Mouse (Mus musculus): ENCODE measurements at regions not wholly inside any gene's neighbourhood (a gene's known extent, or its start where the extent isn't known, plus 50 kb on each side); places are given as distances from the start of the nearest gene placed in this dataset.

- POLR2A ChIA-PET = interaction anchor here in 3 of 4 experiments (0.5 to 3.3 kb wide), 9 partner anchors 7 to 142 kb away, joined by 3 to 20 read pairs (median 3); partner anchors contain the start of gene Fam43a (in 1 of the 3)
- CTCF ChIA-PET = interaction anchor here in 1 of 4 experiments (0.7 kb wide), 1 partner anchor 146 kb away, joined by 3 read pairs; no protein-coding TSS in a partner anchor
Observed at GRCm38 (mm10) chr16:30742474-30742873, 143.0 kb downstream of the Fam43a start.

DNA sequence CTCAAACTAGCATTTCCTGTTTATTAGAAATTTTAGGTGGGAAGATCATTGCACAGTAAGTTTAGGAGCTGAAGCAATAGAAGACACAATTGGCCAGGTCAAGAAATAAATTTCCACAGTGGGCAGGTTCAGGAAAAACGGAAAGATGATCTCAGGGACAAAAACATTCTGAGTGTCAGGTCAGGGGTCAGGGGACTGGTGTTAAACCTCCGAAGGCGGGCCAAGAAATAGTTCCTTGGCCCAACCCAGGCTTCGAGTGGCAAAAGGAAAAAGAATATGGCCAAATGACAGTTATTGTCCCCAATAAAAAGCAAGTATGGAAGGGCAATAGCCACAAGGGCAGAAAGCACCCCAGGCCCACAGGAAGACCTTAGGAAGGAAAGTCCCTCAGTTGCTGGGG lies 144.0 kb downstream of the Fam43a start:
- POLR2A ChIA-PET = interaction anchor here in 3 of 4 experiments (0.9 to 4.4 kb wide), 7 partner anchors 7 to 143 kb away, joined by 3 to 26 read pairs (median 5); partner anchors contain the start of gene Fam43a (in 1 of the 3)
- CTCF ChIA-PET = interaction anchor here in 1 of 4 experiments (1.1 kb wide), 1 partner anchor 8 kb away, joined by 4 read pairs; no protein-coding TSS in a partner anchor

- ChIA-PET POLR2A (interaction anchor here in 3 of 4 experiments (0.6 to 4.4 kb wide), 13 partner anchors 8 to 572 kb away, joined by 3 to 26 read pairs (median 4); partner anchors contain the start of gene Fam43a (in 1 of the 3)), CTCF (interaction anchor here in 1 of 4 experiments (1.1 kb wide), 1 partner anchor 9 kb away, joined by 4 read pairs; no protein-coding TSS in a partner anchor)
Observed at GRCm38 (mm10) chr16:30744237-30744636, 144.7 kb downstream of the Fam43a start.

DNA sequence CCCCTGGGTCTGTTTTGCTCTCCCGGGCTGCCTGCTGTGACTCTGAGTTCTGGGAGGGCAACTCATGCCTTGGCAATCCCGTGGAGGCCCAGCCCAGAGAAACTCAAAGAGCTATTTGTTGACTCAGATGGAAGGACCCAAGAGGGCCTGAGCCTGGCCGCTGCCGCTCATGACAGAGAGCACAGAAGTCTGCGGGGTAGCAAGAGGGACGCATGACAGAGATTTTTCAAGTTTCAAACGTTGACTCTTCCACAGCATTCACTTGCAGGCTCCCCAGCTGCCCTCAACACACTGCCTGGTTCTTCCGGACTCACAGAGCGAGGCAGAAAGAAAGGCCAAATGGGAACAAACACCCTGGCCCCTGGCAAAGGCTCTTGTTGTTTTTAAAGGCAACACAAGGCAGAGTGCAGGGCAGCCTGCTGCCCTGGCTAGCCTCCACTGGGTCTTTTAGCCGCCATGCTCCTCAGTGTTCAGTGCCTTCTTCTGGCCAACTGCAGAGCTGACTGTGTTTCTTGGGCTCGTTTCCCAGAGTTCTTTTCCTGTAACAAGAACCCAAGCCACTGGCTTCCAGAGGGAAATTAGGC lies 146.2 kb downstream of the Fam43a start:
- POLR2A ChIA-PET = interaction anchor here in 3 of 4 experiments (0.8 to 4.4 kb wide), 13 partner anchors 9 to 187 kb away, joined by 3 to 26 read pairs (median 3); partner anchors contain the start of gene Fam43a (in 1 of the 3)

DNA sequence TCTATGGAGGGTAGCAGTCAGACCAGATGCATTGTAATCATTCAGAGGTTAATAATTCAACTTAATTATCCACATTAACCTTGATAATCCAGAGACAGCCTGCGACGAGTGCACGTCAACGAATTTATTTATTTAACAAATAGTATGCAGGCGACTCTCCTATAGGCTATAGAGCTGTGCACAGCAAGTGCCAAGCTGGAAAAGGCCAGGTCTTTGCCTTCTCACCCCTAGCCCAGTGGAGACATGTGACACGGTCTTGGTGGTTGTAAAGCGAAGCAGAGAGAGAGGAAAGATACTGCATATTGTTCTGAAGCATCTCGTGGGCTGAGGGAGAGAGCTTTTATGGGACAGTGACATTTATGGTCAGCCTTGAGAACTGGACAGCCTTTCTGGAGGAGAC lies 146.7 kb downstream of the Fam43a start:
- ChIA-PET CTCF (no interaction called here), POLR2A (interaction anchor here in 3 of 4 experiments (0.7 to 4.4 kb wide), 9 partner anchors 10 to 147 kb away, joined by 3 to 26 read pairs (median 3); partner anchors contain the start of gene Fam43a (in 1 of the 3))

More for the DNA sequence above, 146.2 kb downstream of the Fam43a start:
- CTCF ChIA-PET = interaction anchor here in 1 of 4 experiments (0.7 kb wide), 1 partner anchor 75 kb away, joined by 3 read pairs; no protein-coding TSS in a partner anchor

DNA sequence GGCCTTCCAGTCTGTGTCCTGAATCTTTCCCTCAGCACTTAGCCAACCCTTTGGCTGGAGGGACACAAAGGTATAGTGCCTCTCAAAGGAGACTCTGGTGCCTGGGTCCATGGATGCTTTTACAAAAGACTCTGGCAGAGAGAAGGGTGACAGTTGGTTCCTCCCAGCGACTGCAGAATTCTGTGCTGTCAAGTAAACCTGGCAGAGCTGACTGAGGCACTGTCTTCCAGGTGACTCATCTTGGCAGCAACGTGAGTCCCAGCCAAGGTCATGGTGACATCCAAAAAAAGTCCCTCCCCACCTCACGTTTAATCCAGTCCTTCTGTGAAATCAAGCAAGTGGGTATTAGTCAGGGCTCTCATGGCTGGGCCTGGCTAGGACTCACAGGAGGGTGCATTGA lies 150.3 kb downstream of the Fam43a start:
- POLR2A ChIA-PET = interaction anchor here in 1 of 4 experiments (0.8 to 1.1 kb wide), 2 partner anchors 13 to 25 kb away, joined by 3 to 4 read pairs; no protein-coding TSS in a partner anchor
- CTCF ChIA-PET = interaction anchor here in 1 of 4 experiments (0.6 to 0.7 kb wide), 2 partner anchors 11 to 331 kb away, joined by 3 to 4 read pairs; no protein-coding TSS in a partner anchor

DNA sequence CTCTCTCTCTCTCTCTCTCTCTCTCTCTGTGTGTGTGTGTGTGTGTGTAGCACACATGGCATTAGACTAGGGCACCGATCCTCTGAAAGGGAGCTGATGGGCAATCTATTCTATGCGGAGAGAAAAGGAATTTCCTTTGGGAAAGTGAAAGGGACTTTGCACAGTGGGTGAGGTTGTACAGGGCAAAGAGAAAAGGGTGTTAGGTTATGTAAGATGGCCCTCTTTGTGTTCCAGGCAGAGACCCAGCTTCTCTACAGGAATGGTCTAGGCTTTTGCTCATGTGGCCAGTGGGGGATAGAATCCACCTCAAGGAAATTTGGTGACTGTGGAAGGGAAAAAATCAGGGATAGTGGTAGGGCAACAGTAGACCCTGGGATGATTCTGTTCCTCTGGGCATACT lies 156.2 kb downstream of the Fam43a start:
- ChIA-PET POLR2A (interaction anchor here in 1 of 4 experiments (0.7 to 2.3 kb wide), 2 partner anchors 13 to 82 kb away, joined by 5 read pairs; no protein-coding TSS in a partner anchor), CTCF (no interaction called here)

GRCm38 (mm10) chr16:30756678-30757077 lies 157.2 kb downstream of the Fam43a start:
- ChIA-PET CTCF (interaction anchor here in 1 of 4 experiments (0.6 kb wide), 1 partner anchor 22 kb away, joined by 5 read pairs; no protein-coding TSS in a partner anchor), POLR2A (interaction anchor here in 3 of 4 experiments (0.6 to 3.1 kb wide), 4 partner anchors 12 to 81 kb away, joined by 3 to 11 read pairs (median 4); no protein-coding TSS in a partner anchor)

DNA sequence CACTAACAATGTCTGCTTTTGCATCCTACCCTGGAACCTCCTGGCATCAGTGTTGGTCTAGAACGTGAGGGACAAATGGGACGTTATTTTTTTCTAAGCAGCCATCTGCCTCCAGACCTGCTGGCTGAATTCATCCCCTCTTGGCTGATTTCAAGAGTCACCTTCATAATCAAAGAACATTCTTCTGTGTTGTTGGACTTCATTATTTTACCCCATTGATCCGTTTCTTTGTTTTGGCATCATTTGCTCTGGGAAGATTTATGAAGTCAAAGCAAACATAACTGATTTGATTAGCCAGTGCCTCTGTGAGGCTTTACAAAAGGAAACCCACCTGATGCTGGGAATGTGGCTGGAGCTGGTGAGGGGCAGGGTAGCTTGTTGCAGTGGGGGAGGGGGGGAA lies 158.0 kb downstream of the Fam43a start:
- CTCF ChIA-PET = interaction anchor here in 1 of 4 experiments (0.6 kb wide), 1 partner anchor 42 kb away, joined by 4 read pairs; no protein-coding TSS in a partner anchor

DNA sequence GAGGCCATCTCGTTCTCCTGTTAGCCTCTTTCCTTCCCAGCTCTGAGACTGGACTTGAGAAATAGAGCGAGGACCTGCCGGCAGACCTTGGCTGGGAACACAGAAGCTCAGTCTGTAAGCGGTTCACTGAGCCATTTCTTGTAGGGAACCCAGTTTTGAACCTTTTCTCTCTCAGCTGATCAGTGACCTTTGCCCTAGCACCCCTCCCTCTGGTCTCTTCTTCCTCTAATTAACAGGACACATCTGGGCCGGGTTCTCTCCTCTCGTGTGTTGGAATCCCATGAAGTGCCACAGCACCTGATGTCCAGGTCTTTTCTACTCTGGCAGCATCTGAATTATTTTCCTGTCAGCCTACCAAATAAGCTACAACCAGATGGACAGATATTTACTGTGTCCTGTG lies 158.5 kb downstream of the Fam43a start:
- CTCF ChIA-PET = no interaction called here
- POLR2A ChIA-PET = interaction anchor here in 3 of 4 experiments (0.6 to 3.1 kb wide), 10 partner anchors 8 to 250 kb away, joined by 3 to 11 read pairs (median 4); no protein-coding TSS in a partner anchor

More for the DNA sequence above, 158.0 kb downstream of the Fam43a start:
- POLR2A ChIA-PET = interaction anchor here in 3 of 4 experiments (0.6 to 3.1 kb wide), 10 partner anchors 9 to 250 kb away, joined by 3 to 11 read pairs (median 4); no protein-coding TSS in a partner anchor

DNA sequence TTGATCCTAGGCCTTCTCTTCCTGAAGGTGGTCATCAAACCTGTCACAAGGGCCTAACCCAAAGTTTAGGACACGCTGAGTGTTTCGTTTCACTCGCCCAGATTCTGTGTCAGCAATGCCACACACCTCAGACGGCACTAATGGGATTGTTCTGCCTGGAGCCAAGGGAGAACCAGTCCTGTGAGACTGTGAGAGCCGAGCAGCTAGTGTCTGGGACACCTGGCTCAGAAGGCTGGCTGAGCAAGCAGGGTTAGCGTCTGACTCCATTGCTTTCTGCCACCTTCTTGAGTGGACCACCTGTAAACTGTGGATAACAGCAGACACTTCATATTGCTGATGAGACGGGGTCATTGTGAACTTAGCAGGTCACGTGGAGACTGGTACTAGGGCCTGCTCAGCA lies 160.0 kb downstream of the Fam43a start:
- ChIA-PET CTCF (interaction anchor here in 1 of 4 experiments (1.2 kb wide), 1 partner anchor 17 kb away, joined by 3 read pairs; no protein-coding TSS in a partner anchor), POLR2A (interaction anchor here (0.6 to 3.0 kb wide), 9 partner anchors 13 to 160 kb away, joined by 3 to 14 read pairs (median 4); partner anchors contain the start of gene Fam43a (in 1 of the 4))

- ChIA-PET POLR2A (interaction anchor here in 3 of 4 experiments (0.5 to 3.0 kb wide), 7 partner anchors 13 to 69 kb away, joined by 3 to 12 read pairs (median 4); no protein-coding TSS in a partner anchor), CTCF (interaction anchor here in 1 of 4 experiments (0.6 kb wide), 1 partner anchor 119 kb away, joined by 3 read pairs; no protein-coding TSS in a partner anchor)
Observed at GRCm38 (mm10) chr16:30761201-30761710, 161.7 kb downstream of the Fam43a start.

GRCm38 (mm10) chr16:30762898-30763595 lies 163.5 kb downstream of the Fam43a start:
- POLR2A ChIA-PET = interaction anchor here in 2 of 4 experiments (0.5 to 1.5 kb wide), 6 partner anchors 9 to 164 kb away, joined by 3 to 8 read pairs (median 4); no protein-coding TSS in a partner anchor
- CTCF ChIA-PET = interaction anchor here in 2 of 4 experiments (0.6 to 0.7 kb wide), 2 partner anchors 27 to 214 kb away, joined by 3 read pairs; no protein-coding TSS in a partner anchor

DNA sequence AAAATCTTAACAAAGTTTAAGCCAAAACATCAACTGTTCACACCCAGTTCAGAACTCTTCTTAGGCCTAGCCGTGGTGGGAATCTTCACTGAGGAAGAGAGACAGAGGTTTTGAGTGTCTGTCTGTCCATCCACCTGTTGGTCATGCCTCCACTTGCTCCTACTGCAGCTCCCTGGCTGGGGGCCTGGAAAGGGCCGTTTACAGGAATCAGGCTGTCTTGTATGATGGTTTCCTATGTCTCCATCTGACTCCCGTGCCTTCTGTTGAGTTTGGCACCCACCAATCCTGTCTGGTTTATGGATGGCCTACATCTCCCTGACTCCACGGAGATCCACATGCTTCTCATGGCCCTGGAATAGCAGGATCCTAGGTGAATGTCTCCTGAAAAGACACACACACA lies 166.1 kb downstream of the Fam43a start:
- ChIA-PET POLR2A (interaction anchor here in 2 of 4 experiments (0.7 to 1.1 kb wide), 3 partner anchors 10 to 151 kb away, joined by 3 to 6 read pairs (median 3); no protein-coding TSS in a partner anchor), CTCF (interaction anchor here in 1 of 4 experiments (0.6 kb wide), 1 partner anchor 174 kb away, joined by 3 read pairs; no protein-coding TSS in a partner anchor)

GRCm38 (mm10) chr16:30769007-30769442 lies 169.5 kb downstream of the Fam43a start:
- ChIA-PET CTCF (interaction anchor here in 2 of 4 experiments (0.6 to 1.0 kb wide), 2 partner anchors 167 to 172 kb away, joined by 3 to 5 read pairs; no protein-coding TSS in a partner anchor), POLR2A (interaction anchor here in 3 of 4 experiments (0.6 to 2.5 kb wide), 13 partner anchors 8 to 302 kb away, joined by 3 to 11 read pairs (median 5); partner anchors contain the start of gene Fam43a (in 2 of the 3))

DNA sequence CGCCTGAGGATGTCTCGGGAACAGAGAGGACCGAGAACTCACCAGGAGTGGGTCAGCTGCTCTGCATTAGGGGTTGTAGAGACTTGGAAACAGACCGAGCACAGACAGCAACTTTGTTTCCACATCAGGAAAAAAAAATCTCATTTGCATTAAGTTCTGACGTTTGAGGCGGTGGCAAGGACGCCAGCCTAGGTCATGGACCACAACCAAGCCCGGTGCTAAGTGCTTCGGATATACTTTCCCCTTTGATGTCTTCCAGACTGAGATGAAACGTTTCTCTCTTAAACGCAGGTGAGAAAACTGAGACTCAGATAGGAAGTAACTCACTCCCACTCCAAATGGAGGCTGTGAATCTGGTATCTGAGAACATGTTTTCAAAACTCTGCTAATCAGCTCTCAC lies 169.9 kb downstream of the Fam43a start:
- POLR2A ChIA-PET = interaction anchor here in 3 of 4 experiments (1.0 to 2.5 kb wide), 9 partner anchors 8 to 170 kb away, joined by 4 to 11 read pairs (median 6); partner anchors contain the start of gene Fam43a (in 2 of the 3)
- CTCF ChIA-PET = no interaction called here

DNA sequence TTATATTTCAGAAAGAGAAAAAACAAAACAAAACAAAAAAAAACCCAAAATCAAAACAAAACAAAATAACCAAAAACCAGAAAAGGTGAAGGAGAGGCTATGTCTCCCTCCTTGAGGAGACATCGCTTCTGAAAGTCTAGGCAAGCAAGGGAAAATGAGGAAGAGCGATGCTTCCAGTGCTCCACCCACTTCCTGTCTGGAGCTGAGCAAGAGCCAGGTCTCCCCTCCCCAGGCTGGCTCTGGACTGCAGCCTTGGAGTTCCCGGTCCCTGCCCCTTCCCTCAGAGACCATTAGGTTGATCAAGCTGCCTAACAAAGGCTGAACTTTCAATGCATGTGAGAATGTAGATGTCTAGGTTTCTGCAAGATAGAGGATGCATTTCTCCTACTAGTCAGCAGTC lies 173.3 kb downstream of the Fam43a start:
- CTCF ChIA-PET = no interaction called here
- POLR2A ChIA-PET = interaction anchor here in 1 of 4 experiments (0.6 to 2.1 kb wide), 6 partner anchors 10 to 109 kb away, joined by 3 to 10 read pairs (median 3); no protein-coding TSS in a partner anchor
